21 mouse cellular contexts compared by ENCODE assay signal in the genomic region with DNA sequence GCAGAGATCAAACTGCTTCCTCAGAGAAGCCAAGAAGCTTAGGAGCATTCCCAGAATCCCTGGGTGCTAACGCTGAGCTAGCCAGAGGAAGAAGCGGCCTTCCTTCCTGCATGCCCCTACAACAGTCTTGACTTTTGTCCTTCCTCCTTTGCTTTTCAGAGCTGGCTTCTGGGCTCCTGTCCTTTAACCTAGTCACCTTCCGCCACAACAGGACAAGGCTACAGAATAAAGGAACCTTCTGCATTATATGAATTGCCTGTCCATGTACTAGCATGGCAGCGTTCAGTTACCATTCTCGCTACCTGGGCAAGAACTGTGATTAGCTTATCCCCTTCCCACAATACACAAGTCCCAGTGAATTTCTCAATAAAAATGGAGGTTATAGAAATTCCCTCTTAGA.
DNase-seq lines count a peak whose midpoint lies in the region; ATAC-seq and TF ChIP-seq lines count a peak whose summit lies in the region.
"Had no signal": no experiment of that assay in that cellular context is flagged by ENCODE, and none has a peak within 500 bp of the region (broad histone marks: within the 10 kb centered on the region; RNA-seq: fewer than 3 reads in every experiment).

No protein-coding gene starts in this region.

- H3K9ac ChIP-seq in liver, adult 2 months (ENCODE audit: low read depth, low read length): no peak overlapping the region
- H3K9ac ChIP-seq in liver, embryonic 12.5 days: no peak overlapping the region
- H3K9ac ChIP-seq: embryonic facial prominence, embryonic 13.5 days; forebrain, embryonic 12.5 days; forebrain, embryonic 15.5 days; hindbrain, embryonic 12.5 days; hindbrain, embryonic 15.5 days had no signal

- no peaks in the 10 kb centered on the region for H3K27me3 ChIP-seq in liver, adult 2 months (ENCODE audit: control insufficient read depth, insufficient read depth, low read length)
- H3K27me3 ChIP-seq in liver, embryonic 12.5 days (replicated peaks): no peaks in the 10 kb centered on the region
- H3K27me3 ChIP-seq: embryonic facial prominence, embryonic 13.5 days; hindbrain, embryonic 12.5 days; hindbrain, embryonic 15.5 days had no signal

- H3K79me2 ChIP-seq in liver, adult 2 months (ENCODE audit: control insufficient read depth, insufficient read depth, low read length): no peaks in the 10 kb centered on the region

- H3K36me3 ChIP-seq in liver, adult 2 months (ENCODE audit: control insufficient read depth, insufficient read depth, low read length): no peaks in the 10 kb centered on the region
- no peaks in the 10 kb centered on the region for H3K36me3 ChIP-seq in liver, embryonic 12.5 days
- H3K36me3 ChIP-seq: embryonic facial prominence, embryonic 10.5 days; embryonic facial prominence, embryonic 13.5 days; forebrain, embryonic 12.5 days; forebrain, embryonic 15.5 days; hindbrain, embryonic 12.5 days; hindbrain, embryonic 15.5 days had no signal

- H3K9me3 ChIP-seq in liver, embryonic 12.5 days (replicated peaks): no peaks in the 10 kb centered on the region
- H3K9me3 ChIP-seq: embryonic facial prominence, embryonic 10.5 days; embryonic facial prominence, embryonic 13.5 days; forebrain, embryonic 12.5 days; forebrain, embryonic 15.5 days; hindbrain, embryonic 12.5 days; hindbrain, embryonic 15.5 days had no signal

- no peaks in the 10 kb centered on the region; the same call in 1 of the 2 replicates for H3K4me1 ChIP-seq in liver, adult 2 months (ENCODE audit: control insufficient read depth, insufficient read depth, low read length)
- H3K4me1 ChIP-seq in liver, embryonic 12.5 days: no peaks in the 10 kb centered on the region
- H3K4me1 ChIP-seq: embryonic facial prominence, embryonic 13.5 days; hindbrain, embryonic 12.5 days; hindbrain, embryonic 15.5 days had no signal

- H3K27ac ChIP-seq in liver, adult 2 months (replicated peaks; ENCODE audit: insufficient read depth, low read depth, low read length): 0 out of 2 replicates have a peak overlapping the region, but pooled peaks have one; percentile 22
- no peak overlapping the region for H3K27ac ChIP-seq in liver, embryonic 12.5 days
- H3K27ac ChIP-seq: embryonic facial prominence, embryonic 10.5 days; embryonic facial prominence, embryonic 13.5 days; forebrain, embryonic 12.5 days; forebrain, embryonic 15.5 days; heart, adult 2 months; hindbrain, embryonic 12.5 days; hindbrain, embryonic 15.5 days had no signal

- H3K4me2 ChIP-seq in liver, embryonic 12.5 days: no peak overlapping the region
- H3K4me2 ChIP-seq: embryonic facial prominence, embryonic 13.5 days; forebrain, embryonic 12.5 days; forebrain, embryonic 15.5 days; heart, embryonic 11.5 days; hindbrain, embryonic 12.5 days; hindbrain, embryonic 15.5 days had no signal

- TF ChIP-seq CTCF in liver, adult 2 months (IDR thresholded peaks at IDR 0.05; ENCODE audit: low read depth, low read length): no peak

- 71% methylated on average over 5 of the region's 5 CpGs for WGBS in liver, adult 2 months
- WGBS in liver, embryonic 12.5 days (ENCODE audit: insufficient replicate concordance): 54% methylated on average over 5 of the region's 5 CpGs

- TF ChIP-seq POLR2A in liver, adult 2 months (IDR thresholded peaks at IDR 0.05; ENCODE audit: extremely low read depth, insufficient read depth, low read length): no peak

- H3K4me3 ChIP-seq in liver, adult 2 months (ENCODE audit: insufficient read depth, low read depth, low read length): no peak overlapping the region
- H3K4me3 ChIP-seq in liver, embryonic 12.5 days: no peak overlapping the region
- H3K4me3 ChIP-seq: embryonic facial prominence, embryonic 10.5 days; embryonic facial prominence, embryonic 13.5 days; erythroblast, embryonic 14.5 days; forebrain, embryonic 12.5 days; forebrain, embryonic 15.5 days; heart, adult 2 months; hindbrain, embryonic 12.5 days; hindbrain, embryonic 15.5 days had no signal

- peak; percentile 91 for DNase-seq in heart, adult 11 months
- no peak for DNase-seq in heart, adult 8-10 months (ENCODE audit: low spot score)
- DNase-seq in kidney, adult 9 months: peak; percentile 26
- DNase-seq in kidney, postnatal 14 days: no peak
- DNase-seq in liver, adult 2 months (ENCODE audit: extremely low read depth, low read depth, low spot score): no peak
- DNase-seq: adrenal gland, postnatal 10 days; cerebellum, adult 11-12 months; cerebellum, adult 8-10 months; cerebellum, postnatal 36 days; gastrocnemius, postnatal 25 days; heart, adult 2 months had no signal

- ATAC-seq in liver, embryonic 12.5 days: no peak
- ATAC-seq: CD4-positive, CD25-positive, alpha-beta regulatory T cell, adult 4 months; forebrain, embryonic 15.5 days had no signal

Comparison
In these comparisons a context has a peak if more than half of its experiments do, and no peak if none do; other contexts are left out.
1. DNase-seq: peak in heart, adult 11 months (single experiment) and kidney, adult 9 months (single experiment); none in heart, adult 8-10 months (single experiment), kidney, postnatal 14 days (single experiment) and liver, adult 2 months (single experiment).